Mouse (Mus musculus): ENCODE results near the gene Cstb. TPM values are rescaled to one million over a fixed set of nuclear protein-coding genes. Genes with fewer than 3 reads are reported as not detected.

Gene Cstb
- 22.2 TPM for polyA plus RNA-seq (2014; fragmentation: Illumina TruSeq; extraction: RNeasy Lipid Tissue Mini Kit (QIAGEN cat#74804); ENCODE audit: low replicate concordance)

GRCm38 (mm10) chr10:78425181-78426041 is at the start of gene Cstb:
Cstb (plus strand) TSS chr10:78425669.

GRCm38 (mm10) chr10:78412319-78413151 is 12.9 kb upstream of the Cstb start, which contains the start of gene Rrp1:
Rrp1 (minus strand) TSS chr10:78413043.

GRCm38 (mm10) chr10:78464792-78465207 is 39.3 kb downstream of the Cstb start, which contains the start of gene Pdxk:
Pdxk (minus strand) TSS chr10:78464975.

Other genes starting within 250 kb of the Cstb start
- gene Pwp2, start 240.5 kb upstream of the Cstb start, polyA plus RNA-seq (2014; fragmentation: Illumina TruSeq; extraction: RNeasy Lipid Tissue Mini Kit (QIAGEN cat#74804); ENCODE audit: low replicate concordance), result 1.4 TPM
- 18.2 TPM for gene Trappc10, start 181.0 kb upstream of the Cstb start, polyA plus RNA-seq (2014; fragmentation: Illumina TruSeq; extraction: RNeasy Lipid Tissue Mini Kit (QIAGEN cat#74804); ENCODE audit: low replicate concordance)
- gene Agpat3, start 73.2 kb upstream of the Cstb start, polyA plus RNA-seq (2014; fragmentation: Illumina TruSeq; extraction: RNeasy Lipid Tissue Mini Kit (QIAGEN cat#74804); ENCODE audit: low replicate concordance), result 25.7 TPM
- gene Rrp1, start 12.6 kb upstream of the Cstb start, polyA plus RNA-seq (2014; fragmentation: Illumina TruSeq; extraction: RNeasy Lipid Tissue Mini Kit (QIAGEN cat#74804); ENCODE audit: low replicate concordance), result 7.9 TPM
- 13.2 TPM for gene Pdxk, start 39.3 kb downstream of the Cstb start, polyA plus RNA-seq (2014; fragmentation: Illumina TruSeq; extraction: RNeasy Lipid Tissue Mini Kit (QIAGEN cat#74804); ENCODE audit: low replicate concordance)
- gene Olfr1358, start 91.8 kb downstream of the Cstb start, polyA plus RNA-seq (2014; fragmentation: Illumina TruSeq; extraction: RNeasy Lipid Tissue Mini Kit (QIAGEN cat#74804); ENCODE audit: low replicate concordance), result not detected
- 6.6 TPM for gene Ilvbl, start 148.7 kb downstream of the Cstb start, polyA plus RNA-seq (2014; fragmentation: Illumina TruSeq; extraction: RNeasy Lipid Tissue Mini Kit (QIAGEN cat#74804); ENCODE audit: low replicate concordance)
- 1.0 TPM for gene Syde1, start 166.3 kb downstream of the Cstb start, polyA plus RNA-seq (2014; fragmentation: Illumina TruSeq; extraction: RNeasy Lipid Tissue Mini Kit (QIAGEN cat#74804); ENCODE audit: low replicate concordance)
- not detected for gene Olfr1357, start 192.4 kb downstream of the Cstb start, polyA plus RNA-seq (2014; fragmentation: Illumina TruSeq; extraction: RNeasy Lipid Tissue Mini Kit (QIAGEN cat#74804); ENCODE audit: low replicate concordance)